Mouse (Mus musculus): ENCODE data around the gene Krt77.

Krt77 gene

GRCm38 (mm10) chr15:101869431-101869830, at the start of gene Krt77:
Gene Krt77 (minus strand): TSS chr15:101869705.
- DNase-seq (ENCODE audit: low read depth) = no peak

GRCm38 (mm10) chr15:101916072-101916471, 46.6 kb upstream of the Krt77 start:
- no peak for DNase-seq (ENCODE audit: low read depth)

GRCm38 (mm10) chr15:101904849-101905248, 35.3 kb upstream of the Krt77 start:
- DNase-seq (ENCODE audit: low read depth) = no peak

- no peak for DNase-seq (ENCODE audit: low read depth)
These were observed 33.0 kb upstream of the Krt77 start for GRCm38 (mm10) chr15:101902171-101903149.

- no peak for DNase-seq (ENCODE audit: low read depth)
These were observed 25.7 kb upstream of the Krt77 start for GRCm38 (mm10) chr15:101895216-101895615.

- no peak for DNase-seq (ENCODE audit: low read depth)
These were observed 23.3 kb upstream of the Krt77 start, which contains the start of gene Krt76 for GRCm38 (mm10) chr15:101892820-101893219. Gene Krt76 (minus strand): TSS chr15:101892920.

GRCm38 (mm10) chr15:101879776-101880175, 10.3 kb upstream of the Krt77 start:
- no peak for DNase-seq (ENCODE audit: low read depth)

- DNase-seq (ENCODE audit: low read depth) = no peak
These were observed 8.5 kb upstream of the Krt77 start for GRCm38 (mm10) chr15:101878041-101878440.

- no peak for DNase-seq (ENCODE audit: low read depth)
These were observed 4.9 kb upstream of the Krt77 start for GRCm38 (mm10) chr15:101874383-101874782.

GRCm38 (mm10) chr15:101873231-101873630, 3.7 kb upstream of the Krt77 start:
- no peak for DNase-seq (ENCODE audit: low read depth)

- DNase-seq (ENCODE audit: low read depth) = no peak
These were observed 2.8 kb downstream of the Krt77 start for GRCm38 (mm10) chr15:101866754-101867153.

GRCm38 (mm10) chr15:101860421-101861130, 8.9 kb downstream of the Krt77 start:
- DNase-seq (ENCODE audit: low read depth) = no peak

GRCm38 (mm10) chr15:101859735-101860170, 9.8 kb downstream of the Krt77 start:
- DNase-seq (ENCODE audit: low read depth) = no peak

GRCm38 (mm10) chr15:101858673-101859425, 10.7 kb downstream of the Krt77 start:
- DNase-seq (ENCODE audit: low read depth) = no peak

- no peak for DNase-seq (ENCODE audit: low read depth)
These were observed 12.8 kb downstream of the Krt77 start for GRCm38 (mm10) chr15:101856696-101857095.

- no peak for DNase-seq (ENCODE audit: low read depth)
These were observed 13.8 kb downstream of the Krt77 start for GRCm38 (mm10) chr15:101855732-101856131.

GRCm38 (mm10) chr15:101854294-101854693, 15.2 kb downstream of the Krt77 start:
- DNase-seq (ENCODE audit: low read depth) = no peak

GRCm38 (mm10) chr15:101852571-101852970, 16.9 kb downstream of the Krt77 start:
- DNase-seq (ENCODE audit: low read depth) = no peak

GRCm38 (mm10) chr15:101850694-101851093, 18.8 kb downstream of the Krt77 start, which contains the start of gene Krt1:
Gene Krt1 (minus strand): TSS chr15:101850794.
- DNase-seq (ENCODE audit: low read depth) = no peak

- no peak for DNase-seq (ENCODE audit: low read depth)
These were observed 23.5 kb downstream of the Krt77 start for GRCm38 (mm10) chr15:101845971-101846403.

GRCm38 (mm10) chr15:101843192-101843591, 26.3 kb downstream of the Krt77 start:
- DNase-seq (ENCODE audit: low read depth) = no peak

GRCm38 (mm10) chr15:101834784-101835328, 34.6 kb downstream of the Krt77 start:
- DNase-seq (ENCODE audit: low read depth) = peak; percentile 3

All from 416B (cell line).